Mouse (Mus musculus): Measurements from ENCODE around the gene Malsu1. TPM values are rescaled to one million over a fixed set of nuclear protein-coding genes. Genes with fewer than 3 reads are reported as not detected.

Malsu1 gene
- polyA plus RNA-seq (2014; fragmentation: Nextera tagmentation; extraction: Ambion mirVana) = 62.7 and 78.8 TPM in 2 replicates

DNA sequence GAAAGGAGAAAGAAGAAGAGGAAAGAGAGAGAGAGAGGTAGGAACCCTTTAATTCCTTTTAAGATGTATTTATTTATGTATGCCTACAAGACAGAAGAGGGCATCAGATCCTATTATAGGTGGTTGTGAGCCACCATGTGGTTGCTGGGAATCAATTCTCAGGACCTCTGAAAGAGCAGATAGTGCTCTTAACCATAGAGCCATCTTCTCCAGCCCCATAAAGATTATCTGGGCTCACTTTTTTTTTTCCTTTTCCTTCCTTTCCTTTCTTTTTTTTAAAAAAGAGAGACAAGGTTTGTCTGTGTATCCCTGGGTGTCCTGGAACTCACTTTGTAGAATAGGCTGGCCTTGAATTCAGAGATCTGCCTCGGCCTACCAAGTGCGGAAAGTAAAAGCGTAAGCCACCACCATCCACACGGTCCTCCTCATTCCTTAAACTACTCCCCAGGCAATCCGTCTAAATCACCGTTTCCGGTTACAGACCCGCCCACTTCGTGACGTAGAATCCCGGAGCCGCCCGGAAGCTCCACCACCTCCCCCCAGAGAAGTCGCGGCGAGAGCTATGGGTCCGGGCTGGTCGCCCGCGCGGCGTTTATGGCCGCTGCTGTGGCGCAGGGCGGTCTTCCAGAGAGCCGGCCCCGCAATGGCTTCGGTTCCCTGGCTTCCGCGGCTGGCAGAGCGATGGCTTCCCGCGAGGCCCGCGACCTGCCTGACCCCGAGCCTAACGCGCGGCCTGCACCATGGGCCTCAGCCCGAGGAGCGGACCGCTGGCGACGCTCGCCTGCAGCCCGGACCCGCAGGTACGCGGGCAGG, at the start of gene Malsu1:
Gene Malsu1 (plus strand): TSS at position 492 of the 813 bp plus-strand sequence.
- ATAC-seq (ENCODE audit: low FRiP score, low TSS enrichment) (peak; percentile 98), DNase-seq (peak; percentile 97)
- no peaks in the 10 kb centered on the region for H3K36me3 ChIP-seq (ENCODE audit: control insufficient read depth, insufficient read depth, low read length)
- H3K4me3 ChIP-seq (replicated peaks; ENCODE audit: low read depth, low read length) = peak within 1 kb of the TSS; percentile 99
- H3K9me3 ChIP-seq (ENCODE audit: control insufficient read depth, low read length) = no peaks in the 10 kb centered on the region
- WGBS = under 1% methylated on average over 49 of the region's 49 CpGs
- H3K4me2 ChIP-seq (ENCODE audit: low read length) = peak within 1 kb of the TSS; percentile 82
- peak within 1 kb of the TSS; percentile 83 for H3K27ac ChIP-seq (replicated peaks; ENCODE audit: low read depth, low read length)
- no peaks in the 10 kb centered on the region for H3K27me3 ChIP-seq (ENCODE audit: control insufficient read depth, insufficient read depth, low read length)
- peaks cover 15% of the 10 kb centered on the region for H3K4me1 ChIP-seq (ENCODE audit: control insufficient read depth, insufficient read depth, low read length)
- peak within 1 kb of the TSS; percentile 94 for H3K9ac ChIP-seq (replicated peaks; ENCODE audit: low read length)

DNA sequence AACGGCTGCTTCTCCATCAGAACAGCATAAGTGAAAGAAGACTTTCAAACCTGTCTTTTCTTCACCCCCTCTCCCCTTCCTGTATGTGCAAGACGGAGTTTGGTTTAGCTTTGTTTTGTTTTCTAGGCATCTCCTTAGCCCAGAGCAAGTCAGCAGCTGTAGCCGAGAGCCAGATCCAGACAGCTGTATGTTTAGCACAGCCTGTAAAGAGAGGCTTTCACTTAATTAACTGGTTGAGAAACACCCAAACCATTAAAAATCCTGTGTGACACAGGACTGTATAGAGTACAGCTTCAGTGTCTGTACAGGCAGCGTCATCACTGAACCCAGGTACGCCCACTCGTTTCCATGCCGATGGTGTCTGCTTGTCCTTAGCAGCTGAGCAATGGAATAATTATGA, 48.3 kb upstream of the Malsu1 start:
- Histone ChIP-seq H3K36me3 (ENCODE audit: control insufficient read depth, insufficient read depth, low read length) (no peaks in the 10 kb centered on the region), H3K4me1 (ENCODE audit: control insufficient read depth, insufficient read depth, low read length) (no peaks in the 10 kb centered on the region), H3K4me3 (replicated peaks; ENCODE audit: low read depth, low read length) (no peak overlapping the region), H3K4me2 (ENCODE audit: low read length) (no peak overlapping the region), H3K9me3 (ENCODE audit: control insufficient read depth, low read length) (no peaks in the 10 kb centered on the region), H3K27me3 (ENCODE audit: control insufficient read depth, insufficient read depth, low read length) (no peaks in the 10 kb centered on the region), H3K9ac (replicated peaks; ENCODE audit: low read length) (no peak overlapping the region), H3K27ac (replicated peaks; ENCODE audit: low read depth, low read length) (no peak overlapping the region)
- ATAC-seq (ENCODE audit: low FRiP score, low TSS enrichment) (no peak), DNase-seq (no peak)
- WGBS = 87% methylated on average over 7 of the region's 7 CpGs

DNA sequence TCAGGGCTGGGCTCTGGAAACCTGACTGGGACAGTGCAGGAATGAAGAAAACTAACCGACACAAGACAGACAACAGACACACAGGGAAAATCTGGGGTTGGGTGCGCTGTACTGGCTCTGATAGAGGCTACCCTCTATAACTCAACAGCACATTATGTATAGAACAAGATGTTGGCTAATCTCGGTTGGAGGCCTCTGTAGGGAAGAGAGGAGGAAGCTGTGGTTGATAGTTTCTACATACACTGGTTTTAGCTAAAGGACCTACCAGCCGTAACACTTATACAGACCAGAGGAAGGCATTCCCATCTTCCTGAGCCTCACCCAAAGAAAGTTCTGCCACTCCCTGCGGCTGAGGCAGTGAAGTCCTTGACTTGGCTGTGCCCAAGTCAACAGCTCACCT, 47.1 kb upstream of the Malsu1 start:
- H3K36me3 ChIP-seq (ENCODE audit: control insufficient read depth, insufficient read depth, low read length) = no peaks in the 10 kb centered on the region
- WGBS = 93% methylated on average over 5 of the region's 5 CpGs
- no peaks in the 10 kb centered on the region for H3K4me1 ChIP-seq (ENCODE audit: control insufficient read depth, insufficient read depth, low read length)
- H3K9ac ChIP-seq (replicated peaks; ENCODE audit: low read length) = no peak overlapping the region
- H3K9me3 ChIP-seq (ENCODE audit: control insufficient read depth, low read length) = no peaks in the 10 kb centered on the region
- no peak overlapping the region for H3K4me2 ChIP-seq (ENCODE audit: low read length)
- no peak overlapping the region for H3K27ac ChIP-seq (replicated peaks; ENCODE audit: low read depth, low read length)
- no peak for DNase-seq
- no peak overlapping the region for H3K4me3 ChIP-seq (replicated peaks; ENCODE audit: low read depth, low read length)
- ATAC-seq (ENCODE audit: low FRiP score, low TSS enrichment) = no peak
- no peaks in the 10 kb centered on the region for H3K27me3 ChIP-seq (ENCODE audit: control insufficient read depth, insufficient read depth, low read length)

DNA sequence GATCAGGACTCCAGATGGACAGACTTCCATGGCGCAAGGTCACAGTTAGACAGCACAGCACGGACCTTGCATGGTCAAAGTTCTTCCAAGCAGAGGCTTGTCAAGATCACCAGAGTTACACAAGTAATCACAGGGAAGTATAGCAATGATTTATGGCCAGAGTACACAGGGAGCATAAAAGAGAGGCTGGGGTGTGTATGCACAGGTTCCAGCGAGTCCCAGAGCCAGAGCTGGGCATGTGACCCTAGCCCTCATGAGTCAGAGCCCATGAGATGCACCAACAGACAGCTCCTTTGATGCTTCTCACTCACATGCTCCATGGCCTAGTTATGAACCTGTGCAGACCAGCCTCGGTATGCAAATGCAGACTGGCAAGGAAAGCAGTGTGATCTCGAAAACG, 45.6 kb upstream of the Malsu1 start:
- Histone ChIP-seq H3K4me2 (ENCODE audit: low read length) (no peak overlapping the region), H3K9ac (replicated peaks; ENCODE audit: low read length) (no peak overlapping the region), H3K9me3 (ENCODE audit: control insufficient read depth, low read length) (no peaks in the 10 kb centered on the region), H3K27ac (replicated peaks; ENCODE audit: low read depth, low read length) (no peak overlapping the region), H3K36me3 (ENCODE audit: control insufficient read depth, insufficient read depth, low read length) (no peaks in the 10 kb centered on the region), H3K27me3 (ENCODE audit: control insufficient read depth, insufficient read depth, low read length) (no peaks in the 10 kb centered on the region), H3K4me1 (ENCODE audit: control insufficient read depth, insufficient read depth, low read length) (no peaks in the 10 kb centered on the region), H3K4me3 (replicated peaks; ENCODE audit: low read depth, low read length) (no peak overlapping the region)
- DNase-seq (no peak), ATAC-seq (ENCODE audit: low FRiP score, low TSS enrichment) (no peak)
- 90% methylated on average over 6 of the region's 6 CpGs for WGBS

DNA sequence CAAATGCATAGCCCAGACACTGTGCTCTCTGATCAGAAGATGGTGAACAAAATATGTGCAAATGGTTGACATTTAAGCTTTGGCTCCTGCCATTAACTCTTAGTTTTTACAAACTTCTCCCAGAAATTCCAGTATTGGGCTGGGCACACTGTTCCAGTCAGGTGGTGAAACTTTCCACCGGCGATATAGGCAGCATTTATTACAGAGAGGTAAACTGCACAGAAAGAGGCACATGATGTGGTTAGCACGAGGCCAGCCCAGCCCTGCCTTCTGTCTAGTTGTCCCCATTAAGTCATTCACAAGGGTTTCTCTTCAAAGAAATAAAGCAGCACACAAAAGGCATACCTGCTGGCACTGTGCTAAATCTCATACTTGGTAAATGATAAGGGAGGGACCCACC, 44.9 kb upstream of the Malsu1 start:
- H3K4me1 ChIP-seq (ENCODE audit: control insufficient read depth, insufficient read depth, low read length) = no peaks in the 10 kb centered on the region
- no peak overlapping the region for H3K4me2 ChIP-seq (ENCODE audit: low read length)
- no peaks in the 10 kb centered on the region for H3K36me3 ChIP-seq (ENCODE audit: control insufficient read depth, insufficient read depth, low read length)
- no peaks in the 10 kb centered on the region for H3K27me3 ChIP-seq (ENCODE audit: control insufficient read depth, insufficient read depth, low read length)
- 89% methylated on average over 3 of the region's 3 CpGs for WGBS
- H3K4me3 ChIP-seq (replicated peaks; ENCODE audit: low read depth, low read length) = no peak overlapping the region
- no peak for ATAC-seq (ENCODE audit: low FRiP score, low TSS enrichment)
- H3K9me3 ChIP-seq (ENCODE audit: control insufficient read depth, low read length) = no peaks in the 10 kb centered on the region
- no peak overlapping the region for H3K9ac ChIP-seq (replicated peaks; ENCODE audit: low read length)
- DNase-seq = no peak
- H3K27ac ChIP-seq (replicated peaks; ENCODE audit: low read depth, low read length) = no peak overlapping the region

DNA sequence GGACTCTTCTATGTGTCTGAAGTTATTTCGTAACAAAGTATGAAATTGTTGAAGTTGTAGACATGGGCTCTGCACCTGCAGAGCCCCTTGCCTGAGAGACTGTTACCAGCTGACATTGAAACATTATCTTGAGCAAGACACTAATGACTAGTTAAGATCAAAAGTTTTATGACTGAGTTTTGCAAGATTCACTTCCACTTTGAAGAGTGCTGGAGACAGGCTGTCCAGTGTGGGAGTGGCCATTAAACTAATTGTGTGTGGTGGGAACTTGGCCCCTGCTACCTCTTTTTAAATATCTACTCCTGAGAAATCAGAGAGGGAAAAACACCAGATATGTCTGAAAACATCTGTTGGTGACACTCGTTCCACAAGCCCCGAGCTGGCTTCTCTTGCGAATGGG, 42.4 kb upstream of the Malsu1 start:
- Histone ChIP-seq H3K27me3 (ENCODE audit: control insufficient read depth, insufficient read depth, low read length) (no peaks in the 10 kb centered on the region), H3K27ac (replicated peaks; ENCODE audit: low read depth, low read length) (no peak overlapping the region), H3K4me3 (replicated peaks; ENCODE audit: low read depth, low read length) (no peak overlapping the region), H3K36me3 (ENCODE audit: control insufficient read depth, insufficient read depth, low read length) (no peaks in the 10 kb centered on the region), H3K9ac (replicated peaks; ENCODE audit: low read length) (no peak overlapping the region), H3K9me3 (ENCODE audit: control insufficient read depth, low read length) (no peaks in the 10 kb centered on the region), H3K4me2 (ENCODE audit: low read length) (no peak overlapping the region), H3K4me1 (ENCODE audit: control insufficient read depth, insufficient read depth, low read length) (no peaks in the 10 kb centered on the region)
- WGBS = 93% methylated on average over 4 of the region's 4 CpGs
- ATAC-seq (ENCODE audit: low FRiP score, low TSS enrichment) (no peak), DNase-seq (no peak)

DNA sequence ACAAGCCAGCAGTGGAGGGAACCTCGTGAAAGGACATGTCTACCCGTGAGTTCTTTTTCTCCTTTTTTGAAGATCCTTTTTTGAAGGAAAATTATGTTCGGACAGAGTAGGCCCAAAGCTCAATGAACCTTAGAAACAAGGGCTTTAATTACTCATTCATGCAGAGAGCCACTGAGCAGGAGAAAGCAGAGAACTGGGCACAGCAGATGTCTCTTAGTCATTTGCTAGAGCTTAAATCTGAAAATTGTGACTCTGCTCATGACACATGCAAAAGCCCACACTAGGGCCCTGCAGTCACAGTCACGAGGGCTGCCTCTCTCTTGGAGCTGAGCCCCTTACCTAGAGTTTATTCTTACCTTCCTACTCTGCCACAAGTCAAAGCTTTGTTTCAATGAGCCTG, 40.8 kb upstream of the Malsu1 start:
- Histone ChIP-seq H3K4me2 (ENCODE audit: low read length) (no peak overlapping the region), H3K4me3 (replicated peaks; ENCODE audit: low read depth, low read length) (no peak overlapping the region), H3K27ac (replicated peaks; ENCODE audit: low read depth, low read length) (no peak overlapping the region), H3K36me3 (ENCODE audit: control insufficient read depth, insufficient read depth, low read length) (no peaks in the 10 kb centered on the region), H3K9ac (replicated peaks; ENCODE audit: low read length) (no peak overlapping the region), H3K9me3 (ENCODE audit: control insufficient read depth, low read length) (no peaks in the 10 kb centered on the region), H3K27me3 (ENCODE audit: control insufficient read depth, insufficient read depth, low read length) (peaks cover 6% of the 10 kb centered on the region; the same call in 1 of the 2 replicates), H3K4me1 (ENCODE audit: control insufficient read depth, insufficient read depth, low read length) (no peaks in the 10 kb centered on the region)
- DNase-seq (no peak), ATAC-seq (ENCODE audit: low FRiP score, low TSS enrichment) (no peak)
- 78% methylated on average over 4 of the region's 4 CpGs for WGBS

DNA sequence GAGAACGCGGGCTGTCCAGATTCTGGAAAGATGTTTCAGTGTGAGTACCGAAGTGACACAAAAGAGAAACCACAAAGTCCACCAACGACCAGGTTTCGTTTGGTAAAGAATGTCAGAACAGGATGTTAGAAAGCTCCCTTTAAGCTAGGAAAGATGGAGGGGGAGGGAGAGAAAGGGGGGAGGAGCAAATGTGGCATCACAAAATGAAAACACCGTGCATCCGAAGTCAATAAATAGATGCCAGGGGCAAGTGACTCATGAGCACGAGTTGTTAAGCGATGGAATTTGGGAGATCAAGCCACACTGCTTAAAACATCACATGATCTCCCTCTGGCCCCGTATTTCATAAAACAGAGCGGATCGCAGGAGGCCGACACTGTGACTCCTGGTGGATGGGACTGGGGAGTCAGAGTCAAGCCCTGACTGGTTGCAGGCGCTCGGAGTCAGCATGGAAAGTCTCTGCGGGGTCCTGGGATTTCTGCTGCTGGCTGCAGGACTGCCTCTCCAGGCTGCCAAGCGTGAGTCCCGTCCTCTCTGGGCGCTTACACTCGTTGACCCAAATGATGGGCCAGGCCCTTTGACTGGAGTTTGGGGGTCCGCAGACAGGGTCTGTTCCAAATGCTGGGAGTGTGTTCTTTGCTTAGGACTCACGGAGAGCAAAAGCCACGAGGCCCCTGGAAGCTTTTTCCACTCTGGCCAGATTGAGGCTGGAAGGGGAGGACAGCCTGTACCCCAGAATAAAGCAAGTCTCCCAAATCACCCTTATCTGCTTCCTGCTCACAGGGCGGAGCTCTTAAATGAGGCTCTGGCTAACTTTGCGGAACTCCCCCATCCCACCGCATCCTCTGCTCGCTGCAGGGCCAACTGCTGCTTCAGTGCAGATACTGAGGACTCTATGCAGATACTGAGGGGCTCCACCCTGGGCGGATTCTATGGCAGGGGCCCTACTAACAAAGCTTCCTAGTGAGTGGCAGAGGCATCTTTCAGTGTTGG, 37.0 kb upstream of the Malsu1 start, which contains the start of gene Gpnmb:
Gene Gpnmb (plus strand): TSS at position 272 of the 993 bp plus-strand sequence.
- Histone ChIP-seq H3K9ac (replicated peaks; ENCODE audit: low read length) (no peak within 1 kb of the TSS), H3K27ac (replicated peaks; ENCODE audit: low read depth, low read length) (no peak within 1 kb of the TSS), H3K4me3 (replicated peaks; ENCODE audit: low read depth, low read length) (no peak within 1 kb of the TSS), H3K9me3 (ENCODE audit: control insufficient read depth, low read length) (no peaks in the 10 kb centered on the region), H3K4me2 (ENCODE audit: low read length) (peak within 1 kb of the TSS; percentile 8; the same call in 1 of the 2 replicates), H3K27me3 (ENCODE audit: control insufficient read depth, insufficient read depth, low read length) (peaks cover 6% of the 10 kb centered on the region; the same call in 1 of the 2 replicates), H3K36me3 (ENCODE audit: control insufficient read depth, insufficient read depth, low read length) (no peaks in the 10 kb centered on the region), H3K4me1 (ENCODE audit: control insufficient read depth, insufficient read depth, low read length) (no peaks in the 10 kb centered on the region)
- 48% methylated on average over 28 of the region's 28 CpGs for WGBS
- DNase-seq (no peak), ATAC-seq (ENCODE audit: low FRiP score, low TSS enrichment) (no peak)
